Mouse (Mus musculus) ES-Bruce4 (cell line): ENCODE measurements around the gene Fmr1. TPM values are rescaled to one million over a fixed set of nuclear protein-coding genes. Genes with fewer than 3 reads are reported as not detected.
"Not testable (repeated sequence)": the region's sequence is repeated elsewhere in the genome, so short reads cannot be mapped to it uniquely, and the experiment has no call there.

Experiments used
- H3K27ac ChIP-seq: 2 replicates; pipeline ENCODE4 v1.5.1; 2012; ENCODE audit warnings: low read length, inconsistent platforms; ENCODE audit not compliant: insufficient read depth
- H3K27me3 ChIP-seq: 2 replicates; pipeline ENCODE4 v1.6.1; 2012; ENCODE audit warnings: mild to moderate bottlenecking, low read length, inconsistent platforms; ENCODE audit not compliant: control insufficient read depth, poor library complexity, insufficient read depth, severe bottlenecking
- H3K36me3 ChIP-seq: 2 replicates; pipeline ENCODE4 v1.6.1; 2012; ENCODE audit warnings: inconsistent platforms, mild to moderate bottlenecking, low read length, moderate library complexity; ENCODE audit not compliant: control insufficient read depth, poor library complexity, insufficient read depth, severe bottlenecking
- H3K4me1 ChIP-seq: one replicate; pipeline ENCODE4 v1.8.1; 2011; ENCODE audit warnings: low read length; ENCODE audit not compliant: control insufficient read depth, insufficient read depth
- H3K4me3 ChIP-seq: 2 replicates; pipeline ENCODE4 v1.5.1; 2011; ENCODE audit warnings: low read depth, mild to moderate bottlenecking, low read length
- H3K9ac ChIP-seq: 2 replicates; pipeline ENCODE4 v1.6.1; 2012; ENCODE audit warnings: low read depth, mild to moderate bottlenecking, inconsistent platforms; ENCODE audit not compliant: poor library complexity, severe bottlenecking
- H3K9me3 ChIP-seq: replicated peaks from 2 replicates; pipeline ENCODE4 v1.6.1; 2012; ENCODE audit warnings: mild to moderate bottlenecking, low read length, inconsistent platforms; ENCODE audit not compliant: control insufficient read depth, poor library complexity, insufficient read depth, severe bottlenecking
- CTCF ChIP-seq: IDR thresholded peaks from one replicate; pipeline ENCODE4 v1.8.1; 2011; ENCODE audit warnings: low read depth, low read length
- EP300 ChIP-seq: IDR thresholded peaks from 2 replicates; pipeline ENCODE4 v1.6.1; 2011; ENCODE audit warnings: low read depth, low read length; ENCODE audit not compliant: insufficient read depth
- POLR2A ChIP-seq: IDR thresholded peaks from one replicate; pipeline ENCODE4 v1.8.1; 2011; ENCODE audit warnings: low read length; ENCODE audit not compliant: insufficient read depth
- polyA plus RNA-seq: library from polyadenylated mRNA; stranded (reverse); fragments of >200 nt; gene quantifications from 2 replicates; pipeline ENCODE4 v1.2.4, GENCODE M21; 2011; ENCODE audit warnings: low read depth; ENCODE audit not compliant: missing spikeins, insufficient read depth, insufficient read length

Fmr1 gene
- polyA plus RNA-seq, result 88.2 and 96.3 TPM in 2 replicates

DNA sequence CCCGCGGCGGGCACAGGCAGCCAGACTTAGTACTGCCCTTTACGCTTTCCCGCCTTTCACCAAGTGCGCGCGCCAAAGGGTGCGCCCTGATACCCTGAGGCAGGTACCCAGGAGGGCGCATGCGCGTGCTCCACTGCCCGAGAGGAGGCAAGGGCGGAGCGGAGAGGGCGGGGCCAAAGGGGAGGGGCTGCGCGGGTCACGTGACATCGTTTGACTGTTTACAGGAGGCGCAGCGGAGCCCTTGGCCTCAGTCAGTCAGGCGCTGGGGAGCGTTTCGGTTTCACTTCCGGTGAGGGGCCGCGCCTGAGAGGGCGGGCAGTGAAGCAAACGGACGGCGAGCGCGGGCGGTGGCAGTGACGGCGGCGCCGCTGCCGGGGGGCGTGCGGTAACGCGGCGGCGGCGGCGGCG lies at the start of gene Fmr1:
Gene Fmr1, plus strand, starts transcription at position 209 of the 408 bp plus-strand sequence.
- Histone ChIP-seq H3K9ac (peak within 1 kb of the TSS; percentile 96), H3K4me3 (peak within 1 kb of the TSS; percentile 62), H3K27me3 (no peaks in the 10 kb centered on the region), H3K27ac (peak within 1 kb of the TSS; percentile 39), H3K4me1 (no peaks in the 10 kb centered on the region), H3K36me3 (no peaks in the 10 kb centered on the region), H3K9me3 (no peaks in the 10 kb centered on the region)
- TF ChIP-seq CTCF, result no peak
- no peak for TF ChIP-seq POLR2A
- TF ChIP-seq EP300, result no peak

DNA sequence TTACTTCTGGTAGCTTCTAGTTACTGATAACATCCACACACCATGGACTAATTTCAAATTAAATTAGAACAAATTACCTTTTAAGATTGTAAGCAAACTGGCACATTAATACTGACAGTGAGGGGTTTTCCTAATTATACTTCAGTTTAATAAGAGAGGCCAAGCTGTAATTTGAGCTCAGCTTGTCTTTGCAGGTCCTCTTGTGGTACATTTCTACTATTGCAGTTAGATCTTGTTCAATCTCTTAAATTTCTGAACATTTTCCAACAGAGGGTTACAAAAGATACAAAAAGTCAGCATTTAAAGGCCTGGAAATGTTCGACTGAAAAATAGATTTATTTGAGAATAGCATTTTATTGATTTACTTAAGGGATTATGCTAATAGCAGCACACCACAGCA lies 36.7 kb upstream of the Fmr1 start:
- Histone ChIP-seq H3K9me3 (no peaks in the 10 kb centered on the region), H3K36me3 (no peaks in the 10 kb centered on the region), H3K9ac (no peak overlapping the region), H3K27ac (no peak overlapping the region), H3K4me1 (no peaks in the 10 kb centered on the region), H3K27me3 (no peaks in the 10 kb centered on the region), H3K4me3 (no peak overlapping the region)
- TF ChIP-seq EP300 (no peak), POLR2A (no peak), CTCF (no peak)

GRCm38 (mm10) chrX:68645154-68645919 lies 33.0 kb upstream of the Fmr1 start:
- H3K4me1 ChIP-seq, result no peaks in the 10 kb centered on the region
- no peaks in the 10 kb centered on the region for H3K9me3 ChIP-seq
- H3K9ac ChIP-seq, result no peak overlapping the region
- no peaks in the 10 kb centered on the region for H3K36me3 ChIP-seq
- no peak for TF ChIP-seq POLR2A
- H3K27ac ChIP-seq, result no peak overlapping the region
- no peak overlapping the region for H3K4me3 ChIP-seq
- no peaks in the 10 kb centered on the region for H3K27me3 ChIP-seq

- no peak overlapping the region for H3K27ac ChIP-seq
- H3K4me3 ChIP-seq, result no peak overlapping the region
- no peaks in the 10 kb centered on the region for H3K4me1 ChIP-seq
- H3K9ac ChIP-seq, result no peak overlapping the region
- H3K36me3 ChIP-seq, result no peaks in the 10 kb centered on the region
- no peak for TF ChIP-seq POLR2A
- no peak for TF ChIP-seq CTCF
- H3K9me3 ChIP-seq, result no peaks in the 10 kb centered on the region
- no peaks in the 10 kb centered on the region for H3K27me3 ChIP-seq
Observed at GRCm38 (mm10) chrX:68677508-68677907, 833 bp upstream of the Fmr1 start.

DNA sequence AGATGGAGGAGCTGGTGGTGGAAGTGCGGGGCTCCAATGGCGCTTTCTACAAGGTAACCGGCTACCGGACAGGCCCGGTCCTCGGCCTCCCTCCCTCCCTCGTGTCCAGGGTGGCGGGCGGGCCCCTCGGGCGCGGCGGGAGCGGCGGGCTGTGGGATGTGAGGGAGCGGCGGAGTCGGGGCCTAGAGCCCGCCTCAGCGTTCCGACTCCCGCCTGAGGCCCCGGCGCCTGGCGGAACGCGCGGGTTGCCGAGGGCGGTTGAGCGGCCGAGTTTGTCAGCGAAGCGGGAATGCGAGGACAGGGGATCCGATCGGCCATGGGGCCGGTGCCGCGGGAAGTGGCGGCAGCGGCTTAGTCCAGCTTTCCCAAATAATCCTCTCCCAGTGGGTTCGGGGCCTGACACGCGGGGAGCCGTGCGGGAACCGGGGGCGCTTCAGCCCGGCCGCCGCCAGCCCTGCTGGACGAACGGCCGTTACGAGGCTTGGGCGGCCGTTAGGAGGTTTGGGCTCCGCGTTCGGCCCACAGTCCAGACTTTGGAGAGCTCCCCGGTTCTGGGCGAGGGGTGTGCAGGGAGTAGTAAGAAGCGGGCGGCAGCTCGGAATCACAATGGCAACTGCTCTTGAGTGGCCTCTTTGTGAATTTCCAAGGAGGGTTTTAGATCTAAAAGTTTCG lies 610 bp downstream of the Fmr1 start:
- H3K9ac ChIP-seq, result peak overlapping the region; percentile 96
- peak overlapping the region; percentile 62 for H3K4me3 ChIP-seq
- no peak for TF ChIP-seq CTCF
- no peak for TF ChIP-seq POLR2A
- no peaks in the 10 kb centered on the region for H3K36me3 ChIP-seq
- peak overlapping the region; percentile 39 for H3K27ac ChIP-seq
- H3K9me3 ChIP-seq, result no peaks in the 10 kb centered on the region
- H3K27me3 ChIP-seq, result no peaks in the 10 kb centered on the region
- no peaks in the 10 kb centered on the region for H3K4me1 ChIP-seq

DNA sequence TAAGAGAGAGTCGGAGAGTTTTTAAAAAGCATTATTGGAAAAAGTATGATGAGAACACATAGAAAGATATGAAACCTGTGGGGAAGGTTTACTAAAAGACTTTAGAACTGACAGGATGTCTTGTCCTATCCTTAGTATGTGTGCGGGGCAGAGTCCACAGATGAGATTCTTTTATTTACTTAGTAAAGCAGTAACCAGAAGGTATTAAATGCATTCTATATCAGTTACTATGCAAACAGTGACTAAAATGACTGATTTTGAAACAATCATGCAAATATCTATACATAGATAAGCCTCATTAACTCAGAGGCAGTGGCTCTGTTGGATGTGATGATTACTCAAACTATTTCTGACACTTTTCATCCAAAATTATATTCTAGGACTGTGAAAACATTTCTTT lies 6.4 kb downstream of the Fmr1 start:
- Histone ChIP-seq H3K4me1 (no peaks in the 10 kb centered on the region), H3K9ac (no peak overlapping the region), H3K27me3 (no peaks in the 10 kb centered on the region), H3K36me3 (no peaks in the 10 kb centered on the region), H3K4me3 (no peak overlapping the region), H3K9me3 (no peaks in the 10 kb centered on the region), H3K27ac (no peak overlapping the region)
- TF ChIP-seq CTCF, result no peak
- no peak for TF ChIP-seq POLR2A
- no peak for TF ChIP-seq EP300

GRCm38 (mm10) chrX:68691936-68692335 lies 13.6 kb downstream of the Fmr1 start:
- H3K4me3 ChIP-seq, H3K36me3 ChIP-seq, H3K9me3 ChIP-seq, H3K9ac ChIP-seq, H3K27ac ChIP-seq, H3K27me3 ChIP-seq, H3K4me1 ChIP-seq: not testable (repeated sequence)
